In the genomic region with DNA sequence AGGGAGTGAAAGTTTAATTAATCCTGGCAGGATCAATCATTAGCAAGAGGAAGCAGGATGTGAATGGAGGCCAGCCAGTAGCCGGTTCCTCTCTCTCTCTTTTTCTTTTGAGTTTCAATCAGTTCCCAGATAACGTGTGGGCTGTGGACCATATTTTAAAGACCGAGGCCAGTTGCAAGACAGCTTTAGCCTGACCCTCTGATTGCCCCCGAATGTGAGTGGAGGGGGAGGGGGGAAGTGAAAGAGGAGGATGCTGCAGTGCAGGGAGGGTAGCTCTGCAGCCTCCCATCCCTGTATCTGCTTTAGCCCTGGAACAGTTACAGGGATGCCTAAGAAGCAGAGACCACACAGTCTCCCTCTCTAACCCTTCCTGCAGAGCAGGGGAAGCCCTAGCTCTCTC, we compare ENCODE assay signal across 22 mouse cellular contexts. TPM values are rescaled to one million over a fixed set of nuclear protein-coding genes. Genes with fewer than 3 reads are reported as not detected.
DNase-seq lines count a peak whose midpoint lies in the region; ATAC-seq and TF ChIP-seq lines count a peak whose summit lies in the region.
"Had no signal": no experiment of that assay in that cellular context is flagged by ENCODE, and none has a peak within 500 bp of the region (broad histone marks: within the 10 kb centered on the region; RNA-seq: fewer than 3 reads in every experiment).

No protein-coding gene starts in this region.

- WGBS in kidney, adult 2 months: 1% methylated on average over 4 of the region's 4 CpGs

- no peak for TF ChIP-seq POLR2A in kidney, adult 2 months (IDR thresholded peaks at IDR 0.05; ENCODE audit: low read depth, low read length)

- TF ChIP-seq CTCF in kidney, adult 2 months (conservative IDR thresholded peaks at IDR 0.05; ENCODE audit: insufficient read depth, insufficient read length, low read depth, low read length): no peak

- H3K4me1 ChIP-seq in kidney, adult 2 months (ENCODE audit: control insufficient read depth, insufficient read depth, low read length): peaks cover 5% of the 10 kb centered on the region; the same call in 1 of the 2 replicates

- ATAC-seq in granulocyte monocyte progenitor cell, adult 5-6 weeks (replicated peaks; ENCODE audit: poor library complexity, severe bottlenecking): no peak
- ATAC-seq: activated CD4-positive, CD25-positive, alpha-beta regulatory T cell, adult 4 months; intestine, embryonic 16.5 days; liver, postnatal 0 days; Patski had no signal

- no peak overlapping the region for H3K4me3 ChIP-seq in kidney, adult 2 months (ENCODE audit: insufficient read depth, low read depth, low read length)
- H3K4me3 ChIP-seq: embryonic facial prominence, embryonic 15.5 days; forebrain, embryonic 10.5 days; hindbrain, embryonic 12.5 days; midbrain, embryonic 10.5 days; neural tube, embryonic 15.5 days had no signal

- H3K27me3 ChIP-seq in kidney, adult 2 months (replicated peaks; ENCODE audit: control insufficient read depth, insufficient read depth, low read length): no peaks in the 10 kb centered on the region
- H3K27me3 ChIP-seq: embryonic facial prominence, embryonic 15.5 days; hindbrain, embryonic 12.5 days; neural tube, embryonic 15.5 days; Patski had no signal

- no peaks in the 10 kb centered on the region for H3K36me3 ChIP-seq in kidney, adult 2 months (ENCODE audit: control insufficient read depth, insufficient read depth, low read length)
- H3K36me3 ChIP-seq: embryonic facial prominence, embryonic 15.5 days; forebrain, embryonic 10.5 days; hindbrain, embryonic 12.5 days; midbrain, embryonic 10.5 days; neural tube, embryonic 15.5 days had no signal

- H3K27ac ChIP-seq in kidney, adult 2 months (ENCODE audit: insufficient read depth, low read depth, low read length): no peak overlapping the region
- H3K27ac ChIP-seq: embryonic facial prominence, embryonic 15.5 days; forebrain, embryonic 10.5 days; hindbrain, embryonic 12.5 days; midbrain, embryonic 10.5 days; neural tube, embryonic 15.5 days had no signal

- DNase-seq in kidney, adult 2 months: peak; percentile 49
- DNase-seq in kidney, adult 11 months: no peak
- DNase-seq in embryo, embryonic 10 days (ENCODE audit: low spot score): peak; percentile 15
- DNase-seq in embryo, embryonic 9.5 days (ENCODE audit: extremely low spot score): peak; percentile 17
- DNase-seq in kidney, postnatal 4 days: peak; percentile 56 to 68
- DNase-seq in layer of hippocampus, adult 9-11 months: no peak
- DNase-seq: adrenal gland, postnatal 14 days; cerebellum, adult 18-20 months; gastrocnemius, postnatal 36 days; liver, postnatal 0 days; lung, postnatal 4 days; thymus, adult 18-20 months had no signal

RNA-seq across cellular contexts. Expression of a gene that starts 4.2 kb away (rescaled TPM):
- polyA plus RNA-seq in kidney, adult 2 months (2012; rRNA removed): 21.4 and 25.2 TPM in 2 replicates
- total RNA-seq in granulocyte monocyte progenitor cell, adult 5-6 weeks (2014; fragmentation: Nextera tagmentation): not detected in 2 replicates
- total RNA-seq in granulocyte monocyte progenitor cell, adult 5-6 weeks (2017): not detected in 2 replicates
- total RNA-seq: common myeloid progenitor, adult 5-6 weeks had no signal
- polyA plus RNA-seq: activated CD4-positive, CD25-positive, alpha-beta regulatory T cell, adult 4 months had no signal

Comparison
In these comparisons a context has a peak if more than half of its experiments do, and no peak if none do; other contexts are left out.
1. DNase-seq: peak in kidney, adult 2 months (single experiment), embryo, embryonic 10 days (single experiment), embryo, embryonic 9.5 days (single experiment) and kidney, postnatal 4 days (2 of 2); none in kidney, adult 11 months (single experiment) and layer of hippocampus, adult 9-11 months (single experiment).